Mouse (Mus musculus) adrenal gland, adult 2 months (tissue): Measurements from ENCODE around the gene Zscan4-ps2. TPM values are rescaled to one million over a fixed set of nuclear protein-coding genes. Genes with fewer than 3 reads are reported as not detected.
"Not testable (repeated sequence)": the region's sequence is repeated elsewhere in the genome, so short reads cannot be mapped to it uniquely, and the experiment has no call there.

ENCODE experiments used
- DNase-seq: peaks from one replicate; pipeline ENCODE4 v3.0.0; 2021
- long read RNA-seq: library from polyadenylated mRNA; stranded (forward); transcript quantifications from one replicate; pipeline ENCODE4 v2.0.0, GENCODE M21; 2021
- polyA plus RNA-seq: library from polyadenylated mRNA; depleted of rRNA; stranded (reverse); fragments of >200 nt; gene quantifications from 2 replicates; pipeline ENCODE4 v1.2.3, GENCODE M21; 2012; rRNA removed
- total RNA-seq, 2 experiments: library from RNA; stranded (reverse); gene quantifications; 2 replicates each; pipeline ENCODE4 v1.2.3; 2021

The Zscan4-ps2 gene
- total RNA-seq = not detected
- polyA plus RNA-seq = not detected in 2 replicates
- long read RNA-seq = 0 reads

GRCm38 (mm10) chr7:11514010-11514409, at the start of gene Zscan4-ps2:
Gene Zscan4-ps2 (plus strand): TSS chr7:11514310.
- DNase-seq = not testable (repeated sequence)

Other genes with a start within 250 kb of the Zscan4-ps2 start
- not detected for gene Zscan4e, start 203.6 kb upstream of the Zscan4-ps2 start, total RNA-seq
- gene Zscan4e, start 203.6 kb upstream of the Zscan4-ps2 start, polyA plus RNA-seq = not detected in 2 replicates
- not detected for gene Zscan4f, start 116.4 kb upstream of the Zscan4-ps2 start, total RNA-seq
- gene Zscan4f, start 116.4 kb upstream of the Zscan4-ps2 start, polyA plus RNA-seq = not detected in 2 replicates
- gene Zscan4-ps3, start 95.0 kb downstream of the Zscan4-ps2 start, total RNA-seq = not detected
- not detected in 2 replicates for gene Zscan4-ps3, start 95.0 kb downstream of the Zscan4-ps2 start, polyA plus RNA-seq
- gene Vmn1r72, start 165.8 kb downstream of the Zscan4-ps2 start, total RNA-seq = not detected
- gene Vmn1r72, start 165.8 kb downstream of the Zscan4-ps2 start, polyA plus RNA-seq = not detected in 2 replicates
- not detected for gene Vmn1r73, start 216.0 kb downstream of the Zscan4-ps2 start, total RNA-seq
- not detected in 2 replicates for gene Vmn1r73, start 216.0 kb downstream of the Zscan4-ps2 start, polyA plus RNA-seq